Mouse (Mus musculus): ENCODE measurements around the gene Ccnh. TPM values are rescaled to one million over a fixed set of nuclear protein-coding genes. Genes with fewer than 3 reads are reported as not detected.
"Not testable (repeated sequence)": the region's sequence is repeated elsewhere in the genome, so short reads cannot be mapped to it uniquely, and the experiment has no call there.

The Ccnh gene
- polyA plus RNA-seq (2014; fragmentation: Nextera tagmentation; extraction: Ambion mirVana) = 76.4 and 82.8 TPM in 2 replicates

- ATAC-seq (ENCODE audit: low read depth) = peak; percentile 98
- Histone ChIP-seq H3K4me3 (ENCODE audit: low read depth, low read length) (peak within 1 kb of the TSS; percentile 78), H3K4me2 (ENCODE audit: low read depth, low read length) (peak within 1 kb of the TSS; percentile 73), H3K27me3 (replicated peaks; ENCODE audit: control insufficient read depth, insufficient read depth, low read length) (no peaks in the 10 kb centered on the region), H3K36me3 (ENCODE audit: control insufficient read depth, insufficient read depth, low read length) (peaks cover 23% of the 10 kb centered on the region), H3K9me3 (ENCODE audit: control insufficient read depth, low read length) (no peaks in the 10 kb centered on the region), H3K27ac (replicated peaks; ENCODE audit: low read depth, low read length) (peak within 1 kb of the TSS; percentile 74), H3K9ac (ENCODE audit: low read depth, low read length) (peak within 1 kb of the TSS; percentile 90), H3K4me1 (ENCODE audit: control insufficient read depth, insufficient read depth, low read length) (no peaks in the 10 kb centered on the region)
- peak; percentile 96 for DNase-seq (ENCODE audit: low spot score)
- 1% methylated on average over 36 of the region's 44 CpGs for WGBS
Measured at GRCm38 (mm10) chr13:85188903-85189643, at the start of gene Ccnh. Gene Ccnh (plus strand): TSS chr13:85189408.

GRCm38 (mm10) chr13:85143361-85143760, 45.8 kb upstream of the Ccnh start:
- 94% methylated on average over 14 of the region's 16 CpGs for WGBS
- not testable (repeated sequence) for H3K4me1 ChIP-seq (ENCODE audit: control insufficient read depth, insufficient read depth, low read length); DNase-seq (ENCODE audit: low spot score)

GRCm38 (mm10) chr13:85146471-85146870, 42.7 kb upstream of the Ccnh start:
- Histone ChIP-seq H3K27ac (replicated peaks; ENCODE audit: low read depth, low read length) (no peak overlapping the region), H3K4me1 (ENCODE audit: control insufficient read depth, insufficient read depth, low read length) (no peaks in the 10 kb centered on the region), H3K36me3 (ENCODE audit: control insufficient read depth, insufficient read depth, low read length) (no peaks in the 10 kb centered on the region), H3K9me3 (ENCODE audit: control insufficient read depth, low read length) (no peaks in the 10 kb centered on the region), H3K9ac (ENCODE audit: low read depth, low read length) (no peak overlapping the region), H3K4me3 (ENCODE audit: low read depth, low read length) (no peak overlapping the region), H3K4me2 (ENCODE audit: low read depth, low read length) (no peak overlapping the region), H3K27me3 (replicated peaks; ENCODE audit: control insufficient read depth, insufficient read depth, low read length) (no peaks in the 10 kb centered on the region)
- DNase-seq (ENCODE audit: low spot score) = no peak
- ATAC-seq (ENCODE audit: low read depth) = no peak

More at GRCm38 (mm10) chr13:85143361-85143760, 45.8 kb upstream of the Ccnh start:
- H3K4me2 ChIP-seq (ENCODE audit: low read depth, low read length); H3K36me3 ChIP-seq (ENCODE audit: control insufficient read depth, insufficient read depth, low read length); H3K4me3 ChIP-seq (ENCODE audit: low read depth, low read length); H3K9ac ChIP-seq (ENCODE audit: low read depth, low read length); H3K9me3 ChIP-seq (ENCODE audit: control insufficient read depth, low read length); H3K27ac ChIP-seq (replicated peaks; ENCODE audit: low read depth, low read length); ATAC-seq (ENCODE audit: low read depth); H3K27me3 ChIP-seq (replicated peaks; ENCODE audit: control insufficient read depth, insufficient read depth, low read length): not testable (repeated sequence)

- ATAC-seq (ENCODE audit: low read depth) (no peak), DNase-seq (ENCODE audit: low spot score) (no peak)
- H3K9ac ChIP-seq (ENCODE audit: low read depth, low read length) = no peak overlapping the region
- H3K36me3 ChIP-seq (ENCODE audit: control insufficient read depth, insufficient read depth, low read length) = no peaks in the 10 kb centered on the region
- H3K9me3 ChIP-seq (ENCODE audit: control insufficient read depth, low read length) = no peaks in the 10 kb centered on the region
- no peaks in the 10 kb centered on the region for H3K27me3 ChIP-seq (replicated peaks; ENCODE audit: control insufficient read depth, insufficient read depth, low read length)
- no peaks in the 10 kb centered on the region for H3K4me1 ChIP-seq (ENCODE audit: control insufficient read depth, insufficient read depth, low read length)
- H3K4me2 ChIP-seq (ENCODE audit: low read depth, low read length) = no peak overlapping the region
- no peak overlapping the region for H3K4me3 ChIP-seq (ENCODE audit: low read depth, low read length)
- no peak overlapping the region for H3K27ac ChIP-seq (replicated peaks; ENCODE audit: low read depth, low read length)
- 82% methylated on average over 6 of the region's 6 CpGs for WGBS
Measured at GRCm38 (mm10) chr13:85154746-85155145, 34.5 kb upstream of the Ccnh start.

- Histone ChIP-seq H3K4me1 (ENCODE audit: control insufficient read depth, insufficient read depth, low read length) (no peaks in the 10 kb centered on the region), H3K4me2 (ENCODE audit: low read depth, low read length) (no peak overlapping the region), H3K36me3 (ENCODE audit: control insufficient read depth, insufficient read depth, low read length) (no peaks in the 10 kb centered on the region), H3K9ac (ENCODE audit: low read depth, low read length) (no peak overlapping the region), H3K27me3 (replicated peaks; ENCODE audit: control insufficient read depth, insufficient read depth, low read length) (no peaks in the 10 kb centered on the region), H3K27ac (replicated peaks; ENCODE audit: low read depth, low read length) (no peak overlapping the region), H3K4me3 (ENCODE audit: low read depth, low read length) (no peak overlapping the region), H3K9me3 (ENCODE audit: control insufficient read depth, low read length) (no peaks in the 10 kb centered on the region)
- ATAC-seq (ENCODE audit: low read depth) (no peak), DNase-seq (ENCODE audit: low spot score) (no peak)
- WGBS = 73% methylated on average over 2 of the region's 2 CpGs
Measured at GRCm38 (mm10) chr13:85159971-85160370, 29.2 kb upstream of the Ccnh start.

GRCm38 (mm10) chr13:85164512-85165124, 24.6 kb upstream of the Ccnh start:
- Histone ChIP-seq H3K27ac (replicated peaks; ENCODE audit: low read depth, low read length) (no peak overlapping the region), H3K36me3 (ENCODE audit: control insufficient read depth, insufficient read depth, low read length) (no peaks in the 10 kb centered on the region), H3K4me3 (ENCODE audit: low read depth, low read length) (no peak overlapping the region), H3K27me3 (replicated peaks; ENCODE audit: control insufficient read depth, insufficient read depth, low read length) (no peaks in the 10 kb centered on the region), H3K9me3 (ENCODE audit: control insufficient read depth, low read length) (no peaks in the 10 kb centered on the region), H3K4me2 (ENCODE audit: low read depth, low read length) (no peak overlapping the region), H3K9ac (ENCODE audit: low read depth, low read length) (no peak overlapping the region), H3K4me1 (ENCODE audit: control insufficient read depth, insufficient read depth, low read length) (no peaks in the 10 kb centered on the region)
- 48% methylated on average over 4 of the region's 4 CpGs for WGBS
- DNase-seq (ENCODE audit: low spot score) (peak; percentile 3), ATAC-seq (ENCODE audit: low read depth) (no peak)

GRCm38 (mm10) chr13:85189644-85190121, 475 bp downstream of the Ccnh start:
- ATAC-seq (ENCODE audit: low read depth) (no peak; the same call in 1 of the 2 replicates), DNase-seq (ENCODE audit: low spot score) (peak; percentile 28)
- H3K4me3 ChIP-seq (ENCODE audit: low read depth, low read length) = peak overlapping the region; percentile 78
- no peaks in the 10 kb centered on the region for H3K9me3 ChIP-seq (ENCODE audit: control insufficient read depth, low read length)
- H3K4me1 ChIP-seq (ENCODE audit: control insufficient read depth, insufficient read depth, low read length) = no peaks in the 10 kb centered on the region
- H3K4me2 ChIP-seq (ENCODE audit: low read depth, low read length) = peak overlapping the region; percentile 73
- H3K36me3 ChIP-seq (ENCODE audit: control insufficient read depth, insufficient read depth, low read length) = peaks cover 23% of the 10 kb centered on the region
- H3K9ac ChIP-seq (ENCODE audit: low read depth, low read length) = peak overlapping the region; percentile 90
- H3K27me3 ChIP-seq (replicated peaks; ENCODE audit: control insufficient read depth, insufficient read depth, low read length) = no peaks in the 10 kb centered on the region
- H3K27ac ChIP-seq (replicated peaks; ENCODE audit: low read depth, low read length) = peak overlapping the region; percentile 74
- under 1% methylated on average over 17 of the region's 17 CpGs for WGBS

- ATAC-seq (ENCODE audit: low read depth) (no peak), DNase-seq (ENCODE audit: low spot score) (no peak)
- Histone ChIP-seq H3K9me3 (ENCODE audit: control insufficient read depth, low read length) (no peaks in the 10 kb centered on the region), H3K27ac (replicated peaks; ENCODE audit: low read depth, low read length) (no peak overlapping the region), H3K36me3 (ENCODE audit: control insufficient read depth, insufficient read depth, low read length) (peaks cover 23% of the 10 kb centered on the region), H3K4me1 (ENCODE audit: control insufficient read depth, insufficient read depth, low read length) (no peaks in the 10 kb centered on the region), H3K27me3 (replicated peaks; ENCODE audit: control insufficient read depth, insufficient read depth, low read length) (no peaks in the 10 kb centered on the region), H3K4me3 (ENCODE audit: low read depth, low read length) (no peak overlapping the region), H3K9ac (ENCODE audit: low read depth, low read length) (no peak overlapping the region), H3K4me2 (ENCODE audit: low read depth, low read length) (no peak overlapping the region)
- 98% methylated on average over 2 of the region's 2 CpGs for WGBS
Measured at GRCm38 (mm10) chr13:85191253-85191652, 2.0 kb downstream of the Ccnh start.
